Mouse (Mus musculus): Measurements from ENCODE around the gene Vgll4.

Vgll4 gene

GRCm38 (mm10) chr6:114918994-114919393 lies 50.8 kb downstream of the Vgll4 start:
- DNase-seq (ENCODE audit: low spot score in 2 of 2) = no peak

- DNase-seq (ENCODE audit: low spot score in 2 of 2) = no peak
Measured at GRCm38 (mm10) chr6:114917770-114918635, 51.8 kb downstream of the Vgll4 start.

GRCm38 (mm10) chr6:114917129-114917528 lies 52.7 kb downstream of the Vgll4 start:
- DNase-seq (ENCODE audit: low spot score in 2 of 2) = no peak

- DNase-seq (ENCODE audit: low spot score in 2 of 2) = no peak
Measured at GRCm38 (mm10) chr6:114916715-114916992, 53.1 kb downstream of the Vgll4 start.

- no peak for DNase-seq (ENCODE audit: low spot score in 2 of 2)
Measured at GRCm38 (mm10) chr6:114915915-114916714, 53.7 kb downstream of the Vgll4 start.

GRCm38 (mm10) chr6:114914041-114914716 lies 55.6 kb downstream of the Vgll4 start:
- DNase-seq (ENCODE audit: low spot score in 2 of 2) = no peak

- no peak for DNase-seq (ENCODE audit: low spot score in 2 of 2)
Measured at GRCm38 (mm10) chr6:114913142-114913541, 56.7 kb downstream of the Vgll4 start.

GRCm38 (mm10) chr6:114911540-114911939 lies 58.3 kb downstream of the Vgll4 start:
- DNase-seq (ENCODE audit: low spot score in 2 of 2) = no peak

- no peak for DNase-seq (ENCODE audit: low spot score in 2 of 2)
Measured at GRCm38 (mm10) chr6:114909801-114910200, 60.0 kb downstream of the Vgll4 start.

GRCm38 (mm10) chr6:114907459-114907858 lies 62.3 kb downstream of the Vgll4 start:
- DNase-seq (ENCODE audit: low spot score in 2 of 2) = no peak

- DNase-seq (ENCODE audit: low spot score in 2 of 2) = no peak
Measured at GRCm38 (mm10) chr6:114906209-114906608, 63.6 kb downstream of the Vgll4 start.

GRCm38 (mm10) chr6:114905253-114906028 lies 64.4 kb downstream of the Vgll4 start:
- DNase-seq (ENCODE audit: low spot score in 2 of 2) = no peak

GRCm38 (mm10) chr6:114904818-114905217 lies 65.0 kb downstream of the Vgll4 start:
- DNase-seq (ENCODE audit: low spot score in 2 of 2) = no peak

- no peak for DNase-seq (ENCODE audit: low spot score in 2 of 2)
Measured at GRCm38 (mm10) chr6:114904233-114904632, 65.6 kb downstream of the Vgll4 start.

GRCm38 (mm10) chr6:114901921-114902320 lies 67.9 kb downstream of the Vgll4 start:
- no peak for DNase-seq (ENCODE audit: low spot score in 2 of 2)

GRCm38 (mm10) chr6:114901321-114901824 lies 68.4 kb downstream of the Vgll4 start:
- peak in 1 of 2 experiments; percentile 22 for DNase-seq (ENCODE audit: low spot score in 2 of 2)

GRCm38 (mm10) chr6:114900194-114900593 lies 69.6 kb downstream of the Vgll4 start:
- no peak for DNase-seq (ENCODE audit: low spot score in 2 of 2)

- no peak for DNase-seq (ENCODE audit: low spot score in 2 of 2)
Measured at GRCm38 (mm10) chr6:114899652-114900051, 70.1 kb downstream of the Vgll4 start.

- no peak for DNase-seq (ENCODE audit: low spot score in 2 of 2)
Measured at GRCm38 (mm10) chr6:114898949-114899348, 70.8 kb downstream of the Vgll4 start.

- no peak for DNase-seq (ENCODE audit: low spot score in 2 of 2)
Measured at GRCm38 (mm10) chr6:114896281-114896680, 73.5 kb downstream of the Vgll4 start.

GRCm38 (mm10) chr6:114895191-114895590 lies 74.6 kb downstream of the Vgll4 start:
- no peak for DNase-seq (ENCODE audit: low spot score in 2 of 2)

Data from spleen, postnatal 36 days (tissue).